Mouse (Mus musculus): Measurements from ENCODE around the gene Meis2.

Gene Meis2

GRCm38 (mm10) chr2:115860141-115860480 is 205.5 kb downstream of the Meis2 start:
- DNase-seq (ENCODE audit: inconsistent age in 2 of 2, low spot score in 1 of 2): peak; percentile 81 to 89

- DNase-seq (ENCODE audit: inconsistent age in 2 of 2, low spot score in 1 of 2): peak; percentile 86 to 92
Observed at GRCm38 (mm10) chr2:115859371-115860140, 206.1 kb downstream of the Meis2 start.

GRCm38 (mm10) chr2:115858927-115859326 is 206.7 kb downstream of the Meis2 start:
- DNase-seq (ENCODE audit: inconsistent age in 2 of 2, low spot score in 1 of 2): no peak

GRCm38 (mm10) chr2:115858246-115858645 is 207.4 kb downstream of the Meis2 start:
- DNase-seq (ENCODE audit: inconsistent age in 2 of 2, low spot score in 1 of 2): peak in 1 of 2 experiments; percentile 75

- DNase-seq (ENCODE audit: inconsistent age in 2 of 2, low spot score in 1 of 2): peak in 1 of 2 experiments; percentile 79
Observed at GRCm38 (mm10) chr2:115857123-115858080, 208.2 kb downstream of the Meis2 start.

GRCm38 (mm10) chr2:115856401-115857073 is 209.1 kb downstream of the Meis2 start:
- peak in 1 of 2 experiments; percentile 69 for DNase-seq (ENCODE audit: inconsistent age in 2 of 2, low spot score in 1 of 2)

GRCm38 (mm10) chr2:115855511-115856400 is 209.9 kb downstream of the Meis2 start:
- peak; percentile 91 to 96 for DNase-seq (ENCODE audit: inconsistent age in 2 of 2, low spot score in 1 of 2)

GRCm38 (mm10) chr2:115854828-115855311 is 210.8 kb downstream of the Meis2 start:
- DNase-seq (ENCODE audit: inconsistent age in 2 of 2, low spot score in 1 of 2): peak; percentile 59 to 76

- DNase-seq (ENCODE audit: inconsistent age in 2 of 2, low spot score in 1 of 2): peak in 1 of 2 experiments; percentile 55
Observed at GRCm38 (mm10) chr2:115854007-115854827, 211.4 kb downstream of the Meis2 start.

- DNase-seq (ENCODE audit: inconsistent age in 2 of 2, low spot score in 1 of 2): peak in 1 of 2 experiments; percentile 30
Observed at GRCm38 (mm10) chr2:115853221-115853620, 212.4 kb downstream of the Meis2 start.

GRCm38 (mm10) chr2:115852615-115853014 is 213.0 kb downstream of the Meis2 start:
- DNase-seq (ENCODE audit: inconsistent age in 2 of 2, low spot score in 1 of 2): peak; percentile 72 to 84

- DNase-seq (ENCODE audit: inconsistent age in 2 of 2, low spot score in 1 of 2): no peak
Observed at GRCm38 (mm10) chr2:115852109-115852508, 213.5 kb downstream of the Meis2 start.

GRCm38 (mm10) chr2:115850961-115851360 is 214.7 kb downstream of the Meis2 start:
- DNase-seq (ENCODE audit: inconsistent age in 2 of 2, low spot score in 1 of 2): peak in 1 of 2 experiments; percentile 29

- no peak for DNase-seq (ENCODE audit: inconsistent age in 2 of 2, low spot score in 1 of 2)
Observed at GRCm38 (mm10) chr2:115842821-115843220, 222.8 kb downstream of the Meis2 start.

GRCm38 (mm10) chr2:115836034-115836433 is 229.6 kb downstream of the Meis2 start:
- DNase-seq (ENCODE audit: inconsistent age in 2 of 2, low spot score in 1 of 2): no peak

GRCm38 (mm10) chr2:115822361-115822760 is 243.3 kb downstream of the Meis2 start:
- no peak for DNase-seq (ENCODE audit: inconsistent age in 2 of 2, low spot score in 1 of 2)

GRCm38 (mm10) chr2:115817959-115818358 is 247.7 kb downstream of the Meis2 start:
- no peak for DNase-seq (ENCODE audit: inconsistent age in 2 of 2, low spot score in 1 of 2)

- DNase-seq (ENCODE audit: inconsistent age in 2 of 2, low spot score in 1 of 2): no peak
Observed at GRCm38 (mm10) chr2:115813721-115814120, 251.9 kb downstream of the Meis2 start.

- no peak for DNase-seq (ENCODE audit: inconsistent age in 2 of 2, low spot score in 1 of 2)
Observed at GRCm38 (mm10) chr2:115813316-115813715, 252.3 kb downstream of the Meis2 start.
